Mouse (Mus musculus): ENCODE results near the gene Sh2d6.

DNA sequence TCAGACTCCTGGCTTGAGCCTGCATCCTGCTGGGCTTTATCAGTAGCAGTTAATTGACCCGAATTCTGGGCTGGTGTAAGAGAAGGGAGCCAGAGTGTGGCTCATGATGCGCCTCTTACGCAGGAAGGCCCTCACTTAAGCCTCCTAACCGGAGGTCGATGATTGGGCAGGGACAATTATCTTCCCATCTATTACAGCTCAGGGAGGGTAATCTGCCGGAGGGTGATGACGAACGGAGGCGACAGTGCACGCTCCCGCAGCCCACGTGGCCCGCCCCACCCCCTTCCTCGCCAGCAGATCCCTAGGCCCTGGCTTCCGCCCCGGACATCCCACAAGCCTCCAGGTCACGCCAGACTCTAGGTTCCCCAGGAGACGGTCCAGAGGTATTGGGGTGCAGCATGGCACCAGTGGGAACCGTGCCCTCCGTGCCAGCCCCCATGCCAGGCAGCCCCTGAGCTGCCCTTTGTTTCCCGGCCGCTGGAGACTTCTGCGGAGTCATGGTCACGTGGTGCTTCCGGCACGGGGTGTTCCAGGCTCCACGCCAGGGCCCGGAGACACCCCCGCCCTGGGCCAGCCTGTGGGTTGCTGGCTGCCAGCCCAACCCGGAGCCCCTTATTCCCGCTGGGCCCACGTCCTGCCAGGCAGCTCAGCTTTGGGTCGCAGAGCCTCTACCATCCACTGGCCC lies 9.0 kb downstream of the Sh2d6 start:
- no peak for TF ChIP-seq CTCF (IDR thresholded peaks at IDR 0.05; ENCODE audit: low read depth, low read length)
- TF ChIP-seq POLR2A (IDR thresholded peaks at IDR 0.05; ENCODE audit: insufficient read depth, low read length), result no peak
